Mouse (Mus musculus) large intestine, adult 2 months (tissue): ENCODE data around the gene Hist1h2bh. TPM values are rescaled to one million over a fixed set of nuclear protein-coding genes. Genes with fewer than 3 reads are reported as not detected.

Experiments
- polyA plus RNA-seq: library from polyadenylated mRNA; depleted of rRNA; stranded (reverse); fragments of >200 nt; gene quantifications from 2 replicates; pipeline ENCODE4 v1.2.3, GENCODE M21; 2012; rRNA removed

Gene Hist1h2bh
- polyA plus RNA-seq, 1 experiment, result 5.2 TPM

Other genes starting within 250 kb of the Hist1h2bh start
- gene Zfp322a, start 174.2 kb downstream of the Hist1h2bh start, polyA plus RNA-seq, result 1.1 and 1.7 TPM in 2 replicates
- gene Abt1, start 119.5 kb downstream of the Hist1h2bh start, polyA plus RNA-seq, result 2.9 and 3.1 TPM in 2 replicates
- gene Btn1a1, start 77.5 kb downstream of the Hist1h2bh start, polyA plus RNA-seq, result 0.07 and 0.17 TPM in 2 replicates
- gene Btn2a2, start 54.5 kb downstream of the Hist1h2bh start, polyA plus RNA-seq, result 0.09 TPM in 1 of 2 replicates, not detected in the other
- gene Hist1h4h, start 12.3 kb downstream of the Hist1h2bh start, polyA plus RNA-seq, result 27.9 and 42.9 TPM in 2 replicates
- gene Hist1h2af, start 9.5 kb downstream of the Hist1h2bh start, polyA plus RNA-seq, result 64.4 and 250 TPM in 2 replicates
- gene Hist1h3g, start 8.0 kb downstream of the Hist1h2bh start, polyA plus RNA-seq, result 30.9 and 39.2 TPM in 2 replicates
- gene Hist1h3f, start 660 bp upstream of the Hist1h2bh start, polyA plus RNA-seq, result 5.9 and 7.1 TPM in 2 replicates
- gene Hist1h4f, start 8.3 kb upstream of the Hist1h2bh start, polyA plus RNA-seq, result 27.0 and 31.0 TPM in 2 replicates
- 0.40 and 0.43 TPM in 2 replicates for gene Hist1h1d, start 9.9 kb upstream of the Hist1h2bh start, polyA plus RNA-seq
- 29.4 and 30.0 TPM in 2 replicates for gene Hist1h3e, start 19.0 kb upstream of the Hist1h2bh start, polyA plus RNA-seq
- 8.9 and 10.5 TPM in 2 replicates for gene Hist1h2ae, start 27.8 kb upstream of the Hist1h2bh start, polyA plus RNA-seq
- 29.0 and 42.0 TPM in 2 replicates for gene Hist1h2bg, start 28.0 kb upstream of the Hist1h2bh start, polyA plus RNA-seq
- 9.1 and 18.1 TPM in 2 replicates for gene Hist1h2bf, start 30.8 kb upstream of the Hist1h2bh start, polyA plus RNA-seq
- 3.6 and 7.5 TPM in 2 replicates for gene Hist1h2ad, start 31.0 kb upstream of the Hist1h2bh start, polyA plus RNA-seq
- 9.5 and 13.9 TPM in 2 replicates for gene Hist1h3d, start 32.4 kb upstream of the Hist1h2bh start, polyA plus RNA-seq
- 13.6 and 13.7 TPM in 2 replicates for gene Hist1h4d, start 38.2 kb upstream of the Hist1h2bh start, polyA plus RNA-seq
- gene Hist1h2be, start 77.7 kb upstream of the Hist1h2bh start, polyA plus RNA-seq, result 1.9 and 2.5 TPM in 2 replicates
- 2.7 and 3.1 TPM in 2 replicates for gene Hist1h1e, start 79.2 kb upstream of the Hist1h2bh start, polyA plus RNA-seq
- gene Hist1h2ac, start 140.6 kb upstream of the Hist1h2bh start, polyA plus RNA-seq, result 1.2 TPM in 2 replicates
- gene Hist1h2bc, start 140.8 kb upstream of the Hist1h2bh start, polyA plus RNA-seq, result 279 and 296 TPM in 2 replicates
- not detected in 2 replicates for gene Hist1h1t, start 152.4 kb upstream of the Hist1h2bh start, polyA plus RNA-seq
- 16.9 and 21.6 TPM in 2 replicates for gene Hist1h4c, start 155.1 kb upstream of the Hist1h2bh start, polyA plus RNA-seq
- 6.3 and 7.7 TPM in 2 replicates for gene Hfe, start 167.5 kb upstream of the Hist1h2bh start, polyA plus RNA-seq
- gene Hist1h1c, start 195.4 kb upstream of the Hist1h2bh start, polyA plus RNA-seq, result 50.3 and 59.2 TPM in 2 replicates
- gene Hist1h3c, start 202.2 kb upstream of the Hist1h2bh start, polyA plus RNA-seq, result 19.7 and 24.7 TPM in 2 replicates
- gene Hist1h2bb, start 203.3 kb upstream of the Hist1h2bh start, polyA plus RNA-seq, result 13.5 and 18.0 TPM in 2 replicates
- gene Hist1h2ab, start 207.7 kb upstream of the Hist1h2bh start, polyA plus RNA-seq, result 17.4 and 19.2 TPM in 2 replicates
- gene Hist1h3b, start 208.9 kb upstream of the Hist1h2bh start, polyA plus RNA-seq, result 22.1 and 33.6 TPM in 2 replicates
- gene Hist1h4b, start 213.6 kb upstream of the Hist1h2bh start, polyA plus RNA-seq, result 18.1 and 21.3 TPM in 2 replicates
- 13.1 and 21.1 TPM in 2 replicates for gene Hist1h4a, start 217.8 kb upstream of the Hist1h2bh start, polyA plus RNA-seq
- gene Hist1h3a, start 219.0 kb upstream of the Hist1h2bh start, polyA plus RNA-seq, result 16.1 and 17.5 TPM in 2 replicates
- gene Hist1h1a, start 220.3 kb upstream of the Hist1h2bh start, polyA plus RNA-seq, result 1.3 and 1.4 TPM in 2 replicates
- gene Trim38, start 226.5 kb upstream of the Hist1h2bh start, polyA plus RNA-seq, result 0.71 and 4.1 TPM in 2 replicates